Mouse (Mus musculus) mouse trophoblast stem cell (cell line): Measurements from ENCODE around the gene Dlgap1.

ENCODE experiments used
- in situ Hi-C, 2 experiments: fragments of 300-500 bp; cut with MseI, MboI; formaldehyde crosslinking; loops; 2 replicates in 1 of 2; 3 replicates in 1 of 2; pipeline ENCODE4 v1.15.1; 2025

Dlgap1 gene

GRCm38 (mm10) chr17:70173916-70174315, 205.0 kb downstream of the Dlgap1 start:
- in situ Hi-C loops, result no loop called here

GRCm38 (mm10) chr17:70191228-70191627, 222.4 kb downstream of the Dlgap1 start:
- in situ Hi-C loops, result no loop called here

GRCm38 (mm10) chr17:70222891-70223290, 254.0 kb downstream of the Dlgap1 start:
- in situ Hi-C loops, result no loop called here

- in situ Hi-C loops, result no loop called here
Observed at GRCm38 (mm10) chr17:70247342-70247741, 278.5 kb downstream of the Dlgap1 start.

GRCm38 (mm10) chr17:70248250-70248649, 279.4 kb downstream of the Dlgap1 start:
- in situ Hi-C loops, result no loop called here

GRCm38 (mm10) chr17:70252476-70252875, 283.6 kb downstream of the Dlgap1 start:
- in situ Hi-C loops, result no loop called here

GRCm38 (mm10) chr17:70256371-70256770, 287.5 kb downstream of the Dlgap1 start:
- in situ Hi-C loops, result no loop called here

- in situ Hi-C loops, result no loop called here
Observed at GRCm38 (mm10) chr17:70263156-70263555, 294.3 kb downstream of the Dlgap1 start.

GRCm38 (mm10) chr17:70272125-70272524, 303.3 kb downstream of the Dlgap1 start:
- in situ Hi-C loops, result no loop called here

- in situ Hi-C loops, result no loop called here
Observed at GRCm38 (mm10) chr17:70287708-70288107, 318.8 kb downstream of the Dlgap1 start.

GRCm38 (mm10) chr17:70294106-70294505, 325.2 kb downstream of the Dlgap1 start:
- in situ Hi-C loops, result no loop called here

GRCm38 (mm10) chr17:70301941-70302478, 333.1 kb downstream of the Dlgap1 start:
- in situ Hi-C loops, result no loop called here

GRCm38 (mm10) chr17:70302656-70303055, 333.8 kb downstream of the Dlgap1 start:
- in situ Hi-C loops, result no loop called here

GRCm38 (mm10) chr17:70305021-70305420, 336.1 kb downstream of the Dlgap1 start:
- in situ Hi-C loops, result no loop called here

GRCm38 (mm10) chr17:70307418-70308176, 338.7 kb downstream of the Dlgap1 start:
- in situ Hi-C loops, result no loop called here

GRCm38 (mm10) chr17:70308364-70309231, 339.7 kb downstream of the Dlgap1 start:
- in situ Hi-C loops, result no loop called here

GRCm38 (mm10) chr17:70316327-70316726, 347.5 kb downstream of the Dlgap1 start:
- in situ Hi-C loops, result no loop called here

GRCm38 (mm10) chr17:70317779-70318178, 348.9 kb downstream of the Dlgap1 start:
- in situ Hi-C loops, result no loop called here

- in situ Hi-C loops, result no loop called here
Observed at GRCm38 (mm10) chr17:70321976-70322375, 353.1 kb downstream of the Dlgap1 start.

GRCm38 (mm10) chr17:70333440-70333839, 364.6 kb downstream of the Dlgap1 start:
- in situ Hi-C loops, result no loop called here

- in situ Hi-C loops, result no loop called here
Observed at GRCm38 (mm10) chr17:70334171-70334570, 365.3 kb downstream of the Dlgap1 start.

GRCm38 (mm10) chr17:70339821-70340220, 370.9 kb downstream of the Dlgap1 start:
- in situ Hi-C loops, result no loop called here
